Mouse (Mus musculus) kidney, adult 2 months (tissue): ENCODE results near the gene Agrp. TPM values are rescaled to one million over a fixed set of nuclear protein-coding genes. Genes with fewer than 3 reads are reported as not detected.
"Not testable (repeated sequence)": the region's sequence is repeated elsewhere in the genome, so short reads cannot be mapped to it uniquely, and the experiment has no call there.

Experiments used
- DNase-seq: peaks from one replicate; pipeline ENCODE4 v3.0.0; 2021
- H3K27ac ChIP-seq: fragments of 200-500 bp; 2 replicates; pipeline ENCODE4 v1.5.1; 2012; ENCODE audit warnings: low read depth, low read length, control low read depth, inconsistent platforms; ENCODE audit not compliant: insufficient read depth
- H3K27me3 ChIP-seq: fragments of 200-500 bp; replicated peaks from 2 replicates; pipeline ENCODE4 v1.6.1; 2012; ENCODE audit warnings: mild to moderate bottlenecking, moderate library complexity, low read length, inconsistent platforms; ENCODE audit not compliant: control insufficient read depth, insufficient read depth
- H3K36me3 ChIP-seq: fragments of 200-500 bp; 2 replicates; pipeline ENCODE4 v1.6.1; 2012; ENCODE audit warnings: mild to moderate bottlenecking, moderate library complexity, low read length, inconsistent platforms; ENCODE audit not compliant: control insufficient read depth, insufficient read depth
- H3K4me1 ChIP-seq: fragments of 200-500 bp; 2 replicates; pipeline ENCODE4 v1.6.1; 2011; ENCODE audit warnings: low read length; ENCODE audit not compliant: control insufficient read depth, insufficient read depth
- H3K4me3 ChIP-seq: fragments of 200-500 bp; 2 replicates; pipeline ENCODE4 v1.5.1; 2011; ENCODE audit warnings: mild to moderate bottlenecking, low read depth, low read length, control low read depth; ENCODE audit not compliant: insufficient read depth
- CTCF ChIP-seq: fragments of 200-500 bp; conservative IDR thresholded peaks from 2 replicates; pipeline ENCODE4 v1.5.1; 2011; ENCODE audit warnings: low read depth, mild to moderate bottlenecking, control low read depth, low read length, moderate library complexity, mixed read lengths; ENCODE audit not compliant: insufficient read depth, insufficient read length
- POLR2A ChIP-seq: fragments of 200-500 bp; IDR thresholded peaks from one replicate; pipeline ENCODE4 v1.6.1; 2011; ENCODE audit warnings: low read depth, low read length, control low read depth
- WGBS: fragments of 180-500 bp; shearing (Covaris S2); methylation state at CpG from one replicate; pipeline ENCODE4 v1.1.7; 2018; 5-methylcytosine and 5-hydroxymethylcytosine counted together
- polyA plus RNA-seq: library from polyadenylated mRNA; depleted of rRNA; stranded (reverse); fragments of >200 nt; gene quantifications from 2 replicates; pipeline ENCODE4 v1.2.3, GENCODE M21; 2012

The Agrp gene
- polyA plus RNA-seq, 1 experiment: 0.13 TPM

DNA sequence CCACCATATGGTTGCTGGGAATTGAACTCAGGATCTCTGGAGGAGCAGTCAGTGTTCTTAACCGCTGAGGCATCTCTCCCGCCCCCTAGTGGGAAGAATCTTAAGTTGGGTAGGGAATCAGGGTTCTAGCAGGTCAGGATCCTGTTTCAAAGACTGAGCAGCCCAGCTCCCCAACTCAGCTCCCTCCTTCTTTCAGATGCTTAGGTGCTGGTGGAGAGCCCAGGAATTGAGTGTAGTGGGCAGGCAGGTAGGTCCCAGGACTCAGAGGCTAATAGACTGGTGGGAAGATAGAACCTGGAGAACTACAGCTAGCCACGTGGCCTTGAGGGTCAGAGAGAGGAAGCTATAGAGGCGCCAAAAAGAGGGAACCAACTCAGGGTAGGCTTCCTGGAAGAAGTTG, 29.5 kb downstream of the Agrp start:
- H3K27ac ChIP-seq: peak overlapping the region; percentile 4; the same call in 1 of the 2 replicates
- peaks cover 9% of the 10 kb centered on the region for H3K4me1 ChIP-seq
- no peak overlapping the region for H3K4me3 ChIP-seq
- no peaks in the 10 kb centered on the region for H3K27me3 ChIP-seq
- peak; percentile 71 for DNase-seq
- 33% methylated on average over 4 of the region's 4 CpGs for WGBS
- no peak for TF ChIP-seq POLR2A
- TF ChIP-seq CTCF: peak; percentile 42
- no peaks in the 10 kb centered on the region for H3K36me3 ChIP-seq

DNA sequence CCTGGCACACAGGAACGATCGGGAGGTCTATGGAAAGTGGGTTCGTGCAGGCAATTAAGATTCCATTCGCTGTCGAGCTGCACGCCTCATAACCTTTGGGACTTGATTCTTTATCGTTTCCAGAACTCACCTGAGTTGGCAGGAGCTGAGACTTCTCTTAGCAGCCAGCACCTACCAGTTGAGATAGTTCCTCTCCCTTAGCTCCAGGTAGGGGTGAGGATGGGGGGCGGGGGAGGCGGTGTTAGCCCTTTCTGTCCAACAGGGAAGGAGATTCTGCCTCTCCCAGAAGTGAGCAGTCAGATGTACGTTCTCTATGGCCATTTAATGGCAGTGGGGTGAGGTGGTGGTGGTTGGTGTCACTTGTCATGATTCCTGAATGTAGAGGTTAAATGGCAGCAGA, 30.1 kb downstream of the Agrp start:
- peak overlapping the region; percentile 61 for H3K4me3 ChIP-seq
- peaks cover 9% of the 10 kb centered on the region for H3K4me1 ChIP-seq
- no peaks in the 10 kb centered on the region for H3K27me3 ChIP-seq
- no peaks in the 10 kb centered on the region for H3K36me3 ChIP-seq
- TF ChIP-seq POLR2A (no peak), CTCF (no peak)
- peak overlapping the region; percentile 88 for H3K27ac ChIP-seq
- 9% methylated on average over 10 of the region's 10 CpGs for WGBS
- DNase-seq: no peak

DNA sequence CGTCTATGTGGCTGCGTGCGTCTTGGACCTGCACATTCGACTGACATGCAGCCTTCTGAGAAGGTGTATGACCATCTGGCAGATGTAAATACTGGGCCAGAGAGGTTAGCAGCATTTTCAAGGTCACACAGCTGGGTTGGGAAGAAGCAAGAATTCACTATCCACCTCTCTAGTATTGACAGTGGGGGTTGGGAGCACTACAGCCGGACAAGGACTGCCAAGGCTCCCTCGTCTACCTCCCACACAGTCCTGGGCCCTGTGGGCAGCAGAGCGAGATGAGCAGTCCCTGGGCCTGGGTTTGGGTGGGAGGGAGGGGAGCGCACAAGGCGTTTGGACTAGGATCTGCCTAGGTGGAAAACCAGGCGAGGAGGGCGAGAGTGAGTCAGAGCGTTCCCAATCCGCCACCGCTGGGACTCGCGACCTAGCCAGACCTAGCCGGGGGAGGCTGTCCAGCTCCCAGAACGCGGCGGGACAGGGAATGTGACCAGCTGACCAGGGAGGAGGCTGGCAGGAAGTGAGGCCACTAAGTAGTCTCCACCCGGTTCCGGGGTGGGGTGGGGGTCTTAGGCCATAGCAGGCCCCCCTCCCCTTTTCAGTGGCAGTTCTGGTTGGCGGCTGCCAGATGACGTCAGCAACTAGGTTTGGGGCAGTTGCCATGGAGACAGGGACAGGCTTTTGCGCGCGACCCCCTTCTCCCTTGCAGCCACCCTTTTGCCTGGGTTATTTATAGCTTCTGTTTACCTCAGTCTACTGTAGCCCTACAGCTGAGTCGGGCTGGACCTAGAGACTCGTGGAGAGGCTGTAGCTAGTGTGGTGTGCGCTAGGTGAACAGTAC, 30.8 kb downstream of the Agrp start:
- Histone ChIP-seq H3K36me3 (no peaks in the 10 kb centered on the region), H3K4me1 (peaks cover 9% of the 10 kb centered on the region), H3K4me3 (peak overlapping the region; percentile 61), H3K27ac (peak overlapping the region; percentile 88), H3K27me3 (no peaks in the 10 kb centered on the region)
- peak; percentile 90 for TF ChIP-seq POLR2A
- TF ChIP-seq CTCF: no peak
- WGBS: under 1% methylated on average over 30 of the region's 30 CpGs
- DNase-seq: peak; percentile 91

DNA sequence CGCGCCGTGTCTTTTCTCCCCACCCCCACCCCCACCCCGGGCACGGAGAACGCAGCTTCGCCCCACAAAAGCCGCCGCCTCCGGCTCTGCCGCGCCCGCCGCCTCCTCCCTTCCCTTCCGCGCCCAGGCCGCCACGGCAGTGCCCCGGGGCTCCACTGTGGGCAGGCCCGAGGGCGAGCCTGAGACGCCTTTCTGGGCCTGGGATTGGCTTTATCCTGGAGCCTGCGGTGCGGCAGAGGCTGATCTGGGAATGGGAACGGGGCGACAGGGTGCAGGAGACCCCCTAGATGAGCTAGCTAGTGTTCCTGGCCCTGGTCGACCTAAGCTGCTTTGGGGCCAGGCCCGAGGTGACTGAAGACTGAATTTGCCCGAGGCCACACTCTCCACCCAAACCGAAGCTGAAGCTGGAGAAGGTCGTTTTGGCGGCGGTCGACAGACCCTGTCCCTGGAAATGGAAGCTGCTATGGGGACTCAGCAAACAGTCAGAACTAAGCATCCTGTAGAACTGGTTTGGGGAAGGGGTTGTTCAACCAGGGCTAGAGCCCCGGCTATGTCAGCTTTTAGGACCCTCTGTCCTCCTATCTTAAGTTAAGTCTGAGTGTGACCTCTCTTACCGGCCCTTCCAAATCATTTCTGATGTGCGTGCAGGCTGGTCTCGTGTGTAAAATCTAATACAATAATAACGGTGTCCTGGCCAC, 31.6 kb downstream of the Agrp start:
- WGBS: 1% methylated on average over 37 of the region's 39 CpGs
- TF ChIP-seq CTCF (no peak), POLR2A (no peak)
- H3K4me3 ChIP-seq: peak overlapping the region; percentile 61
- peak overlapping the region; percentile 88 for H3K27ac ChIP-seq
- H3K4me1 ChIP-seq: peaks cover 9% of the 10 kb centered on the region
- no peak for DNase-seq
- H3K27me3 ChIP-seq: no peaks in the 10 kb centered on the region
- H3K36me3 ChIP-seq: no peaks in the 10 kb centered on the region

DNA sequence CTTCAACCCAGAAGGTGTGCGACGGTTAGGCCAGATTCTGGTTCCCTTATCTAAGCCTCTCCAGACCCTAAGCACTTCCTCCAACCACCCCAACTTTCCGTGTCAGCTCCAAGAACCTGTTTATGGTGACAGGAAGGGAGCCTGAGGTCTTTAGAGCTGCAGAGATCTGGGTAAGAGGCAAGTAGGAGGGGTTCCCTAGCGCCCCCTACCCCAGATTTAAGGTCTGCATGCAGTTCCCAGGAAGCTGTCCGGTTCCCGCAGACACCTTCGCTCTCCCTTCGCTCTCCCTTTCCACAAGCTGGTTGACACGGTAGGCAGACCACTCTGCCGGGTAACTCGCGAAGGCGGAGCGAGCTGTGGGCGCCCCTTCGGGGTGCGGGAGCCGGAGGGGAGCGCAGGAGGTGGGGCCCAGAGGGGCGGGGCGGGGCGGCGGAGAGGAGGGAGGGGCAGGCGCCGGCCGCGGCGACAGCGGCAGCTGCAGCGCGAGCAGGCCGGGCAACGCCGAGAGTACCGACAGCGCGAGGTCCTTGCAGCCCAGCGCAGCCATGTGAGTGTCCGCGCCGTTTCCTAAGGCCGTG, 32.3 kb downstream of the Agrp start, which contains the start of gene Ripor1:
TSS of gene Ripor1 (plus strand) at position 452 of the 578 bp plus-strand sequence.
- DNase-seq: peak; percentile 84
- H3K27me3 ChIP-seq: no peaks in the 10 kb centered on the region
- 2% methylated on average over 37 of the region's 42 CpGs for WGBS

DNA sequence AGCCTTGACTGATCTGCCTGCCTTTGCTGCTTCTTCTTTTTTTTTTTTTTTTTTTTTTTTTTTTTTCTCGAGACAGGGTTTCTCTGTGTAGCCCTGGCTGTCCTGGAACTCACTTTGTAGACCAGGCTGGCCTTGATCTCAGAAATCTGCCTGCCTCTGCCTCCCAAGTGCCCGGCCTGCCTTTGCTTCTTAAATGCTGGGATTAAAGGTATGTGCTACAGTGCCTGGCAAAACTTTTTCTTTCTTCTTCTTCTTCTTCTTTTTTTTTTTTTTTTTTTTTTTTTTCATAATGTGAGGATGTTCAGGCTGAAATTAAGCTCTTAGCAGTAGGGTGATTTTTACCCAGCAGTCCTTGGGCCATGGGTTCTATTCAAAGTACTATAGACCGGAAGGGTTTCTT, 34.7 kb downstream of the Agrp start:
- not testable (repeated sequence) for H3K36me3 ChIP-seq, DNase-seq, H3K27ac ChIP-seq, H3K4me3 ChIP-seq, H3K4me1 ChIP-seq, H3K27me3 ChIP-seq
- whole genome bisulfite sequencing: 79% methylated on average over 3 of the region's 3 CpGs

More for the DNA sequence above, 32.3 kb downstream of the Agrp start, which contains the start of gene Ripor1:
- H3K4me1 ChIP-seq: peaks cover 9% of the 10 kb centered on the region
- no peaks in the 10 kb centered on the region for H3K36me3 ChIP-seq
- H3K4me3 ChIP-seq: peak within 1 kb of the TSS; percentile 61
- H3K27ac ChIP-seq: peak within 1 kb of the TSS; percentile 88
- TF ChIP-seq POLR2A: peak; percentile 69
- TF ChIP-seq CTCF: peak; percentile 51

DNA sequence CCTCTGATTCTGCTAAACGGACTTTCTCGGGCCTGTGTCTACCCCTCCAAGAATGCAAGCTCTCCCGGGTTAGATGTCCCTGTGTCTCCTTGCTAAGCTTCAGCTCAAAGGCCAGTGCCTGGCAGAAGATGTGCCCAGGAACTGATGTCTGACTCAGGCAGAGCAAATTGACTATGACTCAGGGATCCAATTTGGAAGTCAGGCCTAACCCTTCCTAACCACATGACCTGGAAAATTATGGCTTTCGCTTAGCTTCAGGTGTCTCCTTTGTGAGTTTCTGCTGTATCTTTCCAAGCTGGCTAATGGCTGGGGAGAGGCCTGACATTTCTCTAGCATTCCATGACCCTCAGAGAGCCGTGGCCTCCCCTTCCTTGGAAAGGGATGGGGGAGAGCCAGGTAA, 35.9 kb downstream of the Agrp start:
- no peak overlapping the region for H3K4me3 ChIP-seq

More for the DNA sequence above, 35.9 kb downstream of the Agrp start:
- no peak for TF ChIP-seq POLR2A
- no peak for TF ChIP-seq CTCF
- Histone ChIP-seq H3K27me3 (no peaks in the 10 kb centered on the region), H3K27ac (no peak overlapping the region), H3K36me3 (no peaks in the 10 kb centered on the region), H3K4me1 (no peaks in the 10 kb centered on the region; the same call in 1 of the 2 replicates)
- no peak for DNase-seq
- 64% methylated on average over 5 of the region's 5 CpGs for WGBS
